Mouse (Mus musculus): Measurements from ENCODE around the gene Dync1h1. TPM values are rescaled to one million over a fixed set of nuclear protein-coding genes. Genes with fewer than 3 reads are reported as not detected.

Dync1h1 gene
- polyA plus RNA-seq (2014; fragmentation: Illumina TruSeq; extraction: RNeasy Lipid Tissue Mini Kit (QIAGEN cat#74804); ENCODE audit: low read depth, low replicate concordance) = 12.2 TPM

GRCm38 (mm10) chr12:110601241-110602218 lies at the start of gene Dync1h1:
TSS of gene Dync1h1 (plus strand) at chr12:110601452.

GRCm38 (mm10) chr12:110682561-110683299 lies 81.5 kb downstream of the Dync1h1 start, which contains the start of gene 1700001K19Rik:
TSS of gene 1700001K19Rik (minus strand) at chr12:110682619.

GRCm38 (mm10) chr12:110702556-110702955 lies 101.3 kb downstream of the Dync1h1 start, which contains the start of gene Hsp90aa1:
TSS of gene Hsp90aa1 (minus strand) at chr12:110702728.

Other genes starting within 250 kb of the Dync1h1 start
- gene Ppp2r5c, start 154.3 kb upstream of the Dync1h1 start, polyA plus RNA-seq (2014; fragmentation: Illumina TruSeq; extraction: RNeasy Lipid Tissue Mini Kit (QIAGEN cat#74804); ENCODE audit: low read depth, low replicate concordance) = 279 TPM
- not detected for gene 1700001K19Rik, start 81.2 kb downstream of the Dync1h1 start, polyA plus RNA-seq (2014; fragmentation: Illumina TruSeq; extraction: RNeasy Lipid Tissue Mini Kit (QIAGEN cat#74804); ENCODE audit: low read depth, low replicate concordance)
- gene Hsp90aa1, start 101.3 kb downstream of the Dync1h1 start, polyA plus RNA-seq (2014; fragmentation: Illumina TruSeq; extraction: RNeasy Lipid Tissue Mini Kit (QIAGEN cat#74804); ENCODE audit: low read depth, low replicate concordance) = 850 TPM
- gene Wdr20, start 136.5 kb downstream of the Dync1h1 start, polyA plus RNA-seq (2014; fragmentation: Illumina TruSeq; extraction: RNeasy Lipid Tissue Mini Kit (QIAGEN cat#74804); ENCODE audit: low read depth, low replicate concordance) = 44.8 TPM
- not detected for gene Mok, start 239.5 kb downstream of the Dync1h1 start, polyA plus RNA-seq (2014; fragmentation: Illumina TruSeq; extraction: RNeasy Lipid Tissue Mini Kit (QIAGEN cat#74804); ENCODE audit: low read depth, low replicate concordance)
- 7.1 TPM for gene Zfp839, start 248.8 kb downstream of the Dync1h1 start, polyA plus RNA-seq (2014; fragmentation: Illumina TruSeq; extraction: RNeasy Lipid Tissue Mini Kit (QIAGEN cat#74804); ENCODE audit: low read depth, low replicate concordance)